14 mouse cellular contexts compared by ENCODE assay signal in the genomic region with DNA sequence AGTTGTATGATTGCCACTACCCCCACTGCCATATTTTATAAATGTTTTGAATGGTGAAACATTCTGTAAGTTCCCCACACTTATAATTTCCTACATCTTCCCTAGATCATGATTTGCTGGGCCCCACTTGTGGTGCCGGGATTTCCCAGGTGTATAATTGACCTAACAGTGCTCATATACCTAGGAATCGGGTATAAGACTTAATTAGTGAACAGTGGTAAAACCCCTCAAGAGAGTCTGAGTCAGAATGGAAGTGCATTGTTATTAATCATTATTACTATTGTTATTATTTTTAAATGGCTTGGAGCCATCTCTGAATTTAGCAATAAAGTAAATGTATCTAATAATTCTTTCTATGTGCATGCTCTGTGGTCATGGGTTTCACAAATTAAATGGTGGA.
DNase-seq lines count a peak whose midpoint lies in the region; ATAC-seq and TF ChIP-seq lines count a peak whose summit lies in the region.
"Had no signal": no experiment of that assay in that cellular context is flagged by ENCODE, and none has a peak within 500 bp of the region (broad histone marks: within the 10 kb centered on the region; RNA-seq: fewer than 3 reads in every experiment).

No protein-coding gene starts in this region.

- H3K27me3 ChIP-seq in embryonic facial prominence, embryonic 14.5 days (replicated peaks; ENCODE audit: control insufficient read depth, insufficient read depth, low read length) = no peaks in the 10 kb centered on the region
- H3K27me3 ChIP-seq in embryonic facial prominence, embryonic 10.5 days (replicated peaks; ENCODE audit: low read depth, poor library complexity, severe bottlenecking) = no peaks in the 10 kb centered on the region
- H3K27me3 ChIP-seq in heart, embryonic 16.5 days (ENCODE audit: control insufficient read depth, insufficient read depth, low read length) = no peaks in the 10 kb centered on the region
- H3K27me3 ChIP-seq: embryonic facial prominence, embryonic 13.5 days; forebrain, embryonic 15.5 days; midbrain, embryonic 13.5 days had no signal

- H3K4me2 ChIP-seq in embryonic facial prominence, embryonic 14.5 days (ENCODE audit: low read depth, low read length) = no peak overlapping the region
- peak overlapping the region; percentile 77 for H3K4me2 ChIP-seq in heart, embryonic 16.5 days (ENCODE audit: low read depth, low read length)
- H3K4me2 ChIP-seq: midbrain, embryonic 13.5 days had no signal

- H3K9ac ChIP-seq in embryonic facial prominence, embryonic 14.5 days (ENCODE audit: low read depth, low read length) = no peak overlapping the region
- peak overlapping the region; percentile 66 for H3K9ac ChIP-seq in heart, embryonic 16.5 days (ENCODE audit: low read length)
- H3K9ac ChIP-seq: embryonic facial prominence, embryonic 13.5 days; forebrain, embryonic 15.5 days had no signal

- no peaks in the 10 kb centered on the region for H3K9me3 ChIP-seq in embryonic facial prominence, embryonic 14.5 days (ENCODE audit: control insufficient read depth, low read length)
- no peaks in the 10 kb centered on the region for H3K9me3 ChIP-seq in embryonic facial prominence, embryonic 10.5 days
- H3K9me3 ChIP-seq in heart, embryonic 16.5 days (replicated peaks; ENCODE audit: control insufficient read depth, low read length) = no peaks in the 10 kb centered on the region
- H3K9me3 ChIP-seq: embryonic facial prominence, embryonic 13.5 days; forebrain, embryonic 15.5 days; midbrain, embryonic 13.5 days had no signal

- no peak for DNase-seq in embryonic facial prominence, embryonic 14.5 days (ENCODE audit: low spot score)
- no peak for DNase-seq in embryonic facial prominence, embryonic 10.5 days (ENCODE audit: low spot score)
- DNase-seq in heart, adult 18-20 months = no peak
- DNase-seq in layer of hippocampus, adult 2 months (ENCODE audit: low spot score in 2 of 2) = no peak
- DNase-seq in layer of hippocampus, adult 9-11 months = no peak
- DNase-seq in gastrocnemius, adult 8-10 months (ENCODE audit: low spot score in 2 of 2) = no peak
- DNase-seq: liver; thymus, postnatal 36 days had no signal

- TF ChIP-seq CTCF in layer of hippocampus, adult 2 months (conservative IDR thresholded peaks at IDR 0.05) = no peak

- no peak; the same call in 1 of the 2 replicates for ATAC-seq in embryonic facial prominence, embryonic 14.5 days (ENCODE audit: low read depth)
- no peak for ATAC-seq in heart, embryonic 16.5 days (replicated peaks; ENCODE audit: extremely low read depth, insufficient read depth, low FRiP score)
- peak; percentile 65 for ATAC-seq in inflammation-experienced regulatory T-cells, adult 6 months
- ATAC-seq: forebrain, embryonic 15.5 days; midbrain, embryonic 13.5 days had no signal

- no peaks in the 10 kb centered on the region for H3K36me3 ChIP-seq in embryonic facial prominence, embryonic 14.5 days (ENCODE audit: control insufficient read depth, insufficient read depth, low read length)
- no peaks in the 10 kb centered on the region for H3K36me3 ChIP-seq in embryonic facial prominence, embryonic 10.5 days (replicated peaks)
- no peaks in the 10 kb centered on the region for H3K36me3 ChIP-seq in heart, embryonic 16.5 days (ENCODE audit: control insufficient read depth, insufficient read depth)
- H3K36me3 ChIP-seq: embryonic facial prominence, embryonic 13.5 days; forebrain, embryonic 15.5 days; G1E; midbrain, embryonic 13.5 days had no signal

- WGBS in embryonic facial prominence, embryonic 14.5 days = 65% methylated on average over 2 of the region's 2 CpGs
- 77% methylated on average over 2 of the region's 2 CpGs for WGBS in embryonic facial prominence, embryonic 10.5 days
- WGBS in heart, embryonic 16.5 days = 84% methylated on average over 2 of the region's 2 CpGs

- H3K27ac ChIP-seq in embryonic facial prominence, embryonic 14.5 days (replicated peaks; ENCODE audit: low read depth, low read length) = peak overlapping the region; percentile 78; the same call in 1 of the 2 replicates
- no peak overlapping the region for H3K27ac ChIP-seq in embryonic facial prominence, embryonic 10.5 days (replicated peaks)
- peak overlapping the region; percentile 93 for H3K27ac ChIP-seq in heart, embryonic 16.5 days (ENCODE audit: low read length)
- peak overlapping the region; percentile 66 for H3K27ac ChIP-seq in layer of hippocampus, adult 2 months

- H3K4me3 ChIP-seq in embryonic facial prominence, embryonic 14.5 days (ENCODE audit: low read depth, low read length) = no peak overlapping the region
- no peak overlapping the region for H3K4me3 ChIP-seq in embryonic facial prominence, embryonic 10.5 days
- H3K4me3 ChIP-seq in heart, embryonic 16.5 days (ENCODE audit: low read length) = no peak overlapping the region; the same call in 1 of the 2 replicates
- no peak overlapping the region for H3K4me3 ChIP-seq in layer of hippocampus, adult 2 months
- H3K4me3 ChIP-seq: embryonic facial prominence, embryonic 13.5 days; forebrain, embryonic 15.5 days; midbrain, embryonic 13.5 days had no signal

- peaks cover 29% of the 10 kb centered on the region for H3K4me1 ChIP-seq in embryonic facial prominence, embryonic 14.5 days (ENCODE audit: control insufficient read depth, insufficient read depth, low read length)
- peaks cover 14% of the 10 kb centered on the region for H3K4me1 ChIP-seq in embryonic facial prominence, embryonic 10.5 days
- H3K4me1 ChIP-seq in heart, embryonic 16.5 days (ENCODE audit: control insufficient read depth, insufficient read depth, low read length) = peaks cover 27% of the 10 kb centered on the region
